Mouse (Mus musculus): ENCODE measurements around the gene S100a11. TPM values are rescaled to one million over a fixed set of nuclear protein-coding genes. Genes with fewer than 3 reads are reported as not detected.

Gene S100a11
- polyA plus RNA-seq, 1 experiment: 151 TPM

DNA sequence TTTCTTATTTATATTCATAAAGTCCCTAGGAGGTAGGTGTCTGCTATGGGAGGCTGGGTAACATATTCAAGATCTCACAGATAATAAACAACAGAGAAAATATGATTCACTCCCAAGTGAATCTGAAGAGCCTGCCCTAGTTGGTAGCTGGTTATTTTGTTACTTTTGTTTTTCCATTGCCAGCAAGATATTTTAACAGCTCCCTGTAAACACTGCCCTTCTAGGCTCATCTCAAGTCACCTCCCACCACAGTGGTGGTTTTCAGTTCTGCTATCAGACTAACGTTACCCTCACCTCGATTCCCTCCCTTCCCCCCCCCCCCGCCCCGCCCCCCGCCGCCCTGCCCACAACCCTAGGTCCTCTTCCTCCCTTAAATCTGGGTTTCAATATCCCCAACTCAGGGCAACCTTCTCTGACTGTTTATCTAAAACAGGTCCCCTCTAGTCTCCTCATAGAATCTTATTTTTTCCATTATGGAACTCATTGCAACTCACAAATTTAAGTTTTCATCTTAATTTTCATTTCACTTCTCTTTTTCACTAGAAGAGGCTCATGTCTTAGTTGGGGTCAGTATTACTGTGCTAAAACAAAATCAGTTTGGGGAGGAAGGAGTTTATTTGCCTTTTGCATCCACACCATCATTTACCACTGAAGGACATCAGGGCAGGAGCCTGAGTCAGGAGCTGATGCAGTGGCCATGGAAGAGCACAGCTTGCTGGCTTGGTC, 28.4 kb downstream of the S100a11 start:
- Histone ChIP-seq H3K27ac (ENCODE audit: control insufficient read depth, insufficient read depth, low read length) (peak overlapping the region; percentile 39), H3K4me3 (ENCODE audit: control insufficient read depth, insufficient read depth, low read length) (no peak overlapping the region)
- 20% methylated on average over 5 of the region's 6 CpGs for WGBS

DNA sequence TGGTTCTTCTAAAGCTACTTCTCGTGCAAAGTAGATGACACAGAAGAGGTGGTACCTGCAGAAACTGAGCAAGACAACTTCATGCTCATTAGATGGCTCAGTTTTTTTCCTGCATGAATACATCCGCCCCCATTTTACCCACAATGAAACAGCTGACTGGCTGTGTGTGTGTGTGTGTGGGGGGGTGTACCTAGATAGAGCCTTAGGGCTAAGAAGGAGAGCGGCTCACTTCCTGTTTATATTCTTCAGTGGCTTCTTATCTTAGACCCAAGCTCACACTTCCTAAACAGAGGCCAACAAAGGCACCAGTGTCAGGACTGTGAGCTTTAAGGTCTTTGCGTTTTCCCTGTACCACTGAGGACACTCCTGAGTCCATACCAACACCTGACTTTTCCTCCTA, 29.7 kb downstream of the S100a11 start:
- H3K36me3 ChIP-seq (ENCODE audit: control insufficient read depth, insufficient read depth, low read length): no peaks in the 10 kb centered on the region
- H3K4me3 ChIP-seq (ENCODE audit: control insufficient read depth, insufficient read depth, low read length): no peak overlapping the region
- WGBS: 3% methylated on average over 4 of the region's 4 CpGs
- DNase-seq: peak; percentile 65
- no peaks in the 10 kb centered on the region for H3K27me3 ChIP-seq (ENCODE audit: control insufficient read depth, insufficient read depth, low read length)
- H3K4me1 ChIP-seq (replicated peaks; ENCODE audit: control insufficient read depth, insufficient read depth, low read length): peaks cover 30% of the 10 kb centered on the region
- peak overlapping the region; percentile 77 for H3K27ac ChIP-seq (ENCODE audit: control insufficient read depth, insufficient read depth, low read length)
- TF ChIP-seq POLR2A (IDR thresholded peaks at IDR 0.05; ENCODE audit: control insufficient read depth, extremely low read depth, insufficient read depth, low read length, poor library complexity) (no peak), CTCF (IDR thresholded peaks at IDR 0.05; ENCODE audit: borderline replicate concordance, control insufficient read depth, extremely low read depth, insufficient read depth, low read length, poor library complexity) (no peak)

More for the DNA sequence above, 28.4 kb downstream of the S100a11 start:
- DNase-seq: no peak
- Histone ChIP-seq H3K4me1 (replicated peaks; ENCODE audit: control insufficient read depth, insufficient read depth, low read length) (peaks cover 22% of the 10 kb centered on the region), H3K27me3 (ENCODE audit: control insufficient read depth, insufficient read depth, low read length) (no peaks in the 10 kb centered on the region), H3K36me3 (ENCODE audit: control insufficient read depth, insufficient read depth, low read length) (no peaks in the 10 kb centered on the region)
- TF ChIP-seq POLR2A (IDR thresholded peaks at IDR 0.05; ENCODE audit: control insufficient read depth, extremely low read depth, insufficient read depth, low read length, poor library complexity) (no peak), CTCF (IDR thresholded peaks at IDR 0.05; ENCODE audit: borderline replicate concordance, control insufficient read depth, extremely low read depth, insufficient read depth, low read length, poor library complexity) (no peak)

- no peaks in the 10 kb centered on the region for H3K36me3 ChIP-seq (ENCODE audit: control insufficient read depth, insufficient read depth, low read length)
- DNase-seq: no peak
- 53% methylated on average over 5 of the region's 5 CpGs for WGBS
- no peak overlapping the region for H3K27ac ChIP-seq (ENCODE audit: control insufficient read depth, insufficient read depth, low read length)
- H3K27me3 ChIP-seq (ENCODE audit: control insufficient read depth, insufficient read depth, low read length): no peaks in the 10 kb centered on the region
- peaks cover 44% of the 10 kb centered on the region for H3K4me1 ChIP-seq (replicated peaks; ENCODE audit: control insufficient read depth, insufficient read depth, low read length)
- TF ChIP-seq CTCF (IDR thresholded peaks at IDR 0.05; ENCODE audit: borderline replicate concordance, control insufficient read depth, extremely low read depth, insufficient read depth, low read length, poor library complexity) (no peak), POLR2A (IDR thresholded peaks at IDR 0.05; ENCODE audit: control insufficient read depth, extremely low read depth, insufficient read depth, low read length, poor library complexity) (no peak)
- H3K4me3 ChIP-seq (ENCODE audit: control insufficient read depth, insufficient read depth, low read length): no peak overlapping the region
These were observed 31.9 kb downstream of the S100a11 start for GRCm38 (mm10) chr3:93551950-93552901.

- Histone ChIP-seq H3K4me1 (replicated peaks; ENCODE audit: control insufficient read depth, insufficient read depth, low read length) (peaks cover 39% of the 10 kb centered on the region), H3K36me3 (ENCODE audit: control insufficient read depth, insufficient read depth, low read length) (no peaks in the 10 kb centered on the region), H3K27me3 (ENCODE audit: control insufficient read depth, insufficient read depth, low read length) (no peaks in the 10 kb centered on the region), H3K27ac (ENCODE audit: control insufficient read depth, insufficient read depth, low read length) (no peak overlapping the region), H3K4me3 (ENCODE audit: control insufficient read depth, insufficient read depth, low read length) (no peak overlapping the region)
- WGBS: 100% methylated on average over 2 of the region's 2 CpGs
- DNase-seq: no peak
- no peak for TF ChIP-seq POLR2A (IDR thresholded peaks at IDR 0.05; ENCODE audit: control insufficient read depth, extremely low read depth, insufficient read depth, low read length, poor library complexity)
These were observed 33.0 kb downstream of the S100a11 start for GRCm38 (mm10) chr3:93553311-93553710.

DNA sequence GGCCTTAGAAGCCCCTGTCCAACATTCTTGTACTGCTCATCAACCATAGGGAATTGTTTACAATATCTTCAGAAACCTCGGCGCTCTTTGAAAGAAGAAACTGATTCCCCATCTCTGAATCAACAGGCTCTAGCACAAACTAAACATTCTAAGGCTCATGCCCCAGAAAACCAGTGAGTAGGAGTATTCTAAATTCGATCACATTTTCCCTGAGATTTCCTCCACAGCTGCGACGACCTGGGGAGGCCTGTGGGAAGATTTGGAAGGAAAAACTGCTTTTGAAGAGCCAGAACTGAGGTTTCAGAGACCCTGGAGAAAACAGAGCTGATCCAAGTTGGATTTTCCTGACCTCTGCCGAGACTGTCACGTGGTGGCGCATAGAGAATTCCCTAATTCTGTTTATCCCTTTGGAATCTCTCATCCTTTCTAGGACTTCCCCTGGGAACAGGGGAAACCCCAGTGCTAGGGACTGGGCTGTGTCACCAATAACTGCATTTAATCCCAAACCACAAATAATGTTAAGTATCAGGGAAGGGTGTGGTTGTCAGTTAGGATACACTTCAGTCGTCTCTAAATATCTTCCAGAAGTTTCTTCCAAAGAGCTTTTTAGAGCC, 33.6 kb downstream of the S100a11 start:
- Histone ChIP-seq H3K4me1 (replicated peaks; ENCODE audit: control insufficient read depth, insufficient read depth, low read length) (peaks cover 38% of the 10 kb centered on the region), H3K27ac (ENCODE audit: control insufficient read depth, insufficient read depth, low read length) (no peak overlapping the region; the same call in 1 of the 2 replicates), H3K4me3 (ENCODE audit: control insufficient read depth, insufficient read depth, low read length) (no peak overlapping the region), H3K36me3 (ENCODE audit: control insufficient read depth, insufficient read depth, low read length) (no peaks in the 10 kb centered on the region), H3K27me3 (ENCODE audit: control insufficient read depth, insufficient read depth, low read length) (no peaks in the 10 kb centered on the region)
- WGBS: 87% methylated on average over 9 of the region's 9 CpGs
- TF ChIP-seq CTCF (IDR thresholded peaks at IDR 0.05; ENCODE audit: borderline replicate concordance, control insufficient read depth, extremely low read depth, insufficient read depth, low read length, poor library complexity): no peak
- no peak for TF ChIP-seq POLR2A (IDR thresholded peaks at IDR 0.05; ENCODE audit: control insufficient read depth, extremely low read depth, insufficient read depth, low read length, poor library complexity)
- DNase-seq: no peak

GRCm38 (mm10) chr3:93554379-93554980, 34.2 kb downstream of the S100a11 start:
- H3K27me3 ChIP-seq (ENCODE audit: control insufficient read depth, insufficient read depth, low read length): no peaks in the 10 kb centered on the region
- H3K4me3 ChIP-seq (ENCODE audit: control insufficient read depth, insufficient read depth, low read length): peak overlapping the region; percentile 34
- H3K27ac ChIP-seq (ENCODE audit: control insufficient read depth, insufficient read depth, low read length): peak overlapping the region; percentile 81
- H3K36me3 ChIP-seq (ENCODE audit: control insufficient read depth, insufficient read depth, low read length): no peaks in the 10 kb centered on the region
- DNase-seq: peak; percentile 23
- no peak for TF ChIP-seq POLR2A (IDR thresholded peaks at IDR 0.05; ENCODE audit: control insufficient read depth, extremely low read depth, insufficient read depth, low read length, poor library complexity)
- no peak for TF ChIP-seq CTCF (IDR thresholded peaks at IDR 0.05; ENCODE audit: borderline replicate concordance, control insufficient read depth, extremely low read depth, insufficient read depth, low read length, poor library complexity)
- H3K4me1 ChIP-seq (replicated peaks; ENCODE audit: control insufficient read depth, insufficient read depth, low read length): peaks cover 35% of the 10 kb centered on the region
- 24% methylated on average over 13 of the region's 13 CpGs for WGBS

Measured in thymus, adult 2 months (tissue).